Mouse (Mus musculus) retina, postnatal 1 day (tissue): ENCODE measurements around the gene Lrrc36.
A peak's percentile ranks its signal among the peaks of the same experiment; 100 is the strongest.

Experiments
- DNase-seq: peaks from one replicate; pipeline ENCODE4 v3.0.0-alpha.2; 2012

The Lrrc36 gene

GRCm38 (mm10) chr8:105468002-105468720 lies 54.8 kb downstream of the Lrrc36 start:
- DNase-seq = no peak

GRCm38 (mm10) chr8:105469041-105469695 lies 55.8 kb downstream of the Lrrc36 start:
- DNase-seq = peak; percentile 93

GRCm38 (mm10) chr8:105469816-105470215 lies 56.4 kb downstream of the Lrrc36 start:
- no peak for DNase-seq

- no peak for DNase-seq
Observed at GRCm38 (mm10) chr8:105470262-105470661, 56.9 kb downstream of the Lrrc36 start.

- no peak for DNase-seq
Observed at GRCm38 (mm10) chr8:105470681-105471313, 57.4 kb downstream of the Lrrc36 start.

- peak; percentile 98 for DNase-seq
Observed at GRCm38 (mm10) chr8:105471314-105472015, 58.1 kb downstream of the Lrrc36 start, which contains the start of gene Tppp3. Gene Tppp3 (minus strand): TSS chr8:105471526.

GRCm38 (mm10) chr8:105472414-105472932 lies 59.1 kb downstream of the Lrrc36 start:
- DNase-seq = no peak

GRCm38 (mm10) chr8:105472983-105473382 lies 59.6 kb downstream of the Lrrc36 start:
- no peak for DNase-seq

- DNase-seq = peak; percentile 93
Observed at GRCm38 (mm10) chr8:105473816-105474606, 60.6 kb downstream of the Lrrc36 start.

- DNase-seq = no peak
Observed at GRCm38 (mm10) chr8:105474680-105475079, 61.3 kb downstream of the Lrrc36 start.

- DNase-seq = peak; percentile 54
Observed at GRCm38 (mm10) chr8:105475254-105475653, 61.9 kb downstream of the Lrrc36 start.

GRCm38 (mm10) chr8:105475742-105476141 lies 62.4 kb downstream of the Lrrc36 start:
- DNase-seq = no peak

- DNase-seq = no peak
Observed at GRCm38 (mm10) chr8:105476161-105476560, 62.8 kb downstream of the Lrrc36 start.

- DNase-seq = peak; percentile 76
Observed at GRCm38 (mm10) chr8:105476628-105477413, 63.5 kb downstream of the Lrrc36 start.

GRCm38 (mm10) chr8:105477792-105478191 lies 64.4 kb downstream of the Lrrc36 start:
- DNase-seq = no peak

GRCm38 (mm10) chr8:105481013-105481412 lies 67.6 kb downstream of the Lrrc36 start:
- no peak for DNase-seq

GRCm38 (mm10) chr8:105481453-105481852 lies 68.1 kb downstream of the Lrrc36 start:
- peak; percentile 61 for DNase-seq

- no peak for DNase-seq
Observed at GRCm38 (mm10) chr8:105482123-105482522, 68.8 kb downstream of the Lrrc36 start.

GRCm38 (mm10) chr8:105483212-105484029 lies 70.0 kb downstream of the Lrrc36 start:
- peak; percentile 71 for DNase-seq

GRCm38 (mm10) chr8:105484030-105484368 lies 70.6 kb downstream of the Lrrc36 start:
- no peak for DNase-seq
